Mouse (Mus musculus): ENCODE results near the gene Ccdc96. TPM values are rescaled to one million over a fixed set of nuclear protein-coding genes. Genes with fewer than 3 reads are reported as not detected.

The Ccdc96 gene
- polyA plus RNA-seq, 1 experiment, result 0.07 TPM

DNA sequence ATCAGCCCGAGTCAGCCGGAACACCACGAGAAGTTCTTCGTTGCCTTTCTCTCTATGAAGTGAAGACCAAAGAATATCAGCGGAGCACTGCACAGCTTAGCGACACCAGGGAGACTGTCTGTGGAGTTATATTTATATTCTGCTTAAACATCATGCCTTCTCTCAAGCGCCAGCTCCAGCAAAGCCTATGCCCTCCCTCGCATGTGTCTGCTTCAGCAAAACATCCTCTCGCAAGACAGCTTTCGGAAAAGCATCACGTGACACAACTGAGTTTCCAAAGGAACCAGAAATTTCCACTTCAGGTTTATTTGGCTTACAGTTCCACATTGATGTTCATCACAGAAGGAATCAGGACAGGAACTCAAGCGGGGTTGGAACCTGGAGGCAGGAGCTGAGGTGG, 36.5 kb upstream of the Ccdc96 start:
- Histone ChIP-seq H3K4me3 (ENCODE audit: control insufficient read depth, insufficient read depth, low read length) (no peak overlapping the region), H3K4me1 (replicated peaks; ENCODE audit: control insufficient read depth, insufficient read depth, low read length) (peaks cover 35% of the 10 kb centered on the region), H3K27ac (ENCODE audit: control insufficient read depth, insufficient read depth, low read length) (no peak overlapping the region), H3K27me3 (ENCODE audit: control insufficient read depth, insufficient read depth, low read length) (no peaks in the 10 kb centered on the region), H3K36me3 (ENCODE audit: control insufficient read depth, insufficient read depth, low read length) (no peaks in the 10 kb centered on the region)
- DNase-seq, result no peak
- no peak for TF ChIP-seq POLR2A (IDR thresholded peaks at IDR 0.05; ENCODE audit: control insufficient read depth, extremely low read depth, insufficient read depth, low read length, poor library complexity)
- TF ChIP-seq CTCF (IDR thresholded peaks at IDR 0.05; ENCODE audit: borderline replicate concordance, control insufficient read depth, extremely low read depth, insufficient read depth, low read length, poor library complexity), result no peak
- WGBS, result 97% methylated on average over 12 of the region's 12 CpGs

DNA sequence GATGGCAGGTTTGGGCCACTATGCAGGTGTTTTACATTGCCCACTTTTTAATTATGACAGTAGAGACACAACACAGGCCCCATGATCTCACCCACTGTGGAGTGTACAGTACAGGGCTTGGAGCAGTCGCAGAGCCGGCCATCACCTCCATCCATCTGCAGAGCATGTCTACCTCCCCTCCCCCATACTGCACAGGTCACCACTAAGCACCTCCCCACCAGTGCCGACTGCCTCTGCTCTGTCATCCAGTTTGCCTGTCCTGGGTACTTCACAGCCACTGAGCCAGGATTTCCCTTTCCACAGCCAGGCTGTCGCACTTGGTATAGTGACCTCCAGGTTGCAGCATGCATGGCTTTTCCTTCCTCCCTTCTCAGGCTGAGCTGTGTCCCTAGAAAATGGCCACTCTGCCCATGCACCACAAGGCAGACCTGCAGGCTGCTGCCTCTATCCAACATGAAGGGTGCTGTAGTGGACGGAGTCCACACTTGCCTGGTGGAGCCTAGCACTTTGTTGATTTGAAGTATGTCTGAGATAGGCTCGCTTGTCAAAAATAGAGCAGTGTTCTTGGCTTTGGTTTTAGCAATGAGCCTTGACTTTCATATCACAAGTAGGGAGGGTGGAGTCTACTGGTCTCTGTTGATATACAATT, 34.6 kb upstream of the Ccdc96 start:
- Histone ChIP-seq H3K36me3 (ENCODE audit: control insufficient read depth, insufficient read depth, low read length) (no peaks in the 10 kb centered on the region), H3K27ac (ENCODE audit: control insufficient read depth, insufficient read depth, low read length) (no peak overlapping the region), H3K4me1 (replicated peaks; ENCODE audit: control insufficient read depth, insufficient read depth, low read length) (peaks cover 28% of the 10 kb centered on the region), H3K27me3 (ENCODE audit: control insufficient read depth, insufficient read depth, low read length) (no peaks in the 10 kb centered on the region), H3K4me3 (ENCODE audit: control insufficient read depth, insufficient read depth, low read length) (no peak overlapping the region)
- DNase-seq, result no peak
- TF ChIP-seq POLR2A (IDR thresholded peaks at IDR 0.05; ENCODE audit: control insufficient read depth, extremely low read depth, insufficient read depth, low read length, poor library complexity) (no peak), CTCF (IDR thresholded peaks at IDR 0.05; ENCODE audit: borderline replicate concordance, control insufficient read depth, extremely low read depth, insufficient read depth, low read length, poor library complexity) (no peak)
- 88% methylated on average over 6 of the region's 6 CpGs for WGBS

DNA sequence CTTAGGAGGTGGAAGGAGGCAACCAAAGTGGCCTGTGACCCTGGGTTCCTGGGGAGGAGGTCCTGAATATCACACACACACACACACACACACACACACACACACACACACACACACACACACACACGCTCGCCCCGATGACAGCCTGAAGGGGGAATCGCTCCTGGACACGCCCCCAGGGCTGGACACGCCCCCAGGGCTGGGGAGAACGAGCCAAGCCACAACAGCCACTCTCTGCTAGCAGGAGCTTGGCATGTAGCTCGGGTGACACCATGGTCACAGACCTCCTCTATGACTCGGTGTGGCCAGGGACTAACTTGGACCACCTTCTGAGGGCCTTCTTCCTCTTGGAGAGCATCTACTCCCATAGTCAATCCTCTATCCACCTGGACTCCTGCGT, 33.3 kb upstream of the Ccdc96 start:
- Histone ChIP-seq H3K4me1 (replicated peaks; ENCODE audit: control insufficient read depth, insufficient read depth, low read length) (peaks cover 16% of the 10 kb centered on the region), H3K27me3 (ENCODE audit: control insufficient read depth, insufficient read depth, low read length) (no peaks in the 10 kb centered on the region), H3K36me3 (ENCODE audit: control insufficient read depth, insufficient read depth, low read length) (no peaks in the 10 kb centered on the region), H3K4me3 (ENCODE audit: control insufficient read depth, insufficient read depth, low read length) (no peak overlapping the region), H3K27ac (ENCODE audit: control insufficient read depth, insufficient read depth, low read length) (no peak overlapping the region)
- TF ChIP-seq CTCF (IDR thresholded peaks at IDR 0.05; ENCODE audit: borderline replicate concordance, control insufficient read depth, extremely low read depth, insufficient read depth, low read length, poor library complexity), result no peak
- no peak for TF ChIP-seq POLR2A (IDR thresholded peaks at IDR 0.05; ENCODE audit: control insufficient read depth, extremely low read depth, insufficient read depth, low read length, poor library complexity)
- no peak for DNase-seq
- 16% methylated on average over 9 of the region's 10 CpGs for WGBS

DNA sequence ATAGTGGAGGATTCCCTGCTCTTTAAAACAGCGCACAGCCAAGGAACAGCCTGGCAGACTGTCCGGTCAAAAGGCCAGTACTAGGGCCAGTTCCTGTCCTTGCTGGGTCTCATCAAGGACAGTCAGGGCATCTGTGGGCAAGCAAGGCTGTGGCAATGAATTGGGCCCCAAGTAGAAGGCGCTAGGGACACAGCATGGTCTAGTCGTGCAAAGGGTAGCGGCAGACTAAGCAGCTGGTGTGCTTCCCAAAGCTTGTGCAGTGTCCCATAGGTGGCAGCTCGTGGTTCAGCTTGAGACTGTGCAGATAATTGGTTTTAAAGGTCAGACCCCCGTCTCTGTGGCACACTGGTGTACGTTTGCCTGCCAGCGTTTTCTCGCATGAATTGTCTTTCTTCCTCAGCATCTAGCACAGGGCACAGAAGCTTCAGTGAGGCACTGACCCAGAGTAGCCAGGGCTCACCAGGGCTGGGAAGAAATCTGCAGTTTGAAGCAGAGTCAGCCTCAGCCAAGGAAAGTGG, 32.5 kb upstream of the Ccdc96 start:
- Histone ChIP-seq H3K27ac (ENCODE audit: control insufficient read depth, insufficient read depth, low read length) (no peak overlapping the region), H3K4me1 (replicated peaks; ENCODE audit: control insufficient read depth, insufficient read depth, low read length) (peaks cover 7% of the 10 kb centered on the region), H3K4me3 (ENCODE audit: control insufficient read depth, insufficient read depth, low read length) (no peak overlapping the region), H3K36me3 (ENCODE audit: control insufficient read depth, insufficient read depth, low read length) (no peaks in the 10 kb centered on the region), H3K27me3 (ENCODE audit: control insufficient read depth, insufficient read depth, low read length) (no peaks in the 10 kb centered on the region)
- TF ChIP-seq POLR2A (IDR thresholded peaks at IDR 0.05; ENCODE audit: control insufficient read depth, extremely low read depth, insufficient read depth, low read length, poor library complexity), result no peak
- no peak for TF ChIP-seq CTCF (IDR thresholded peaks at IDR 0.05; ENCODE audit: borderline replicate concordance, control insufficient read depth, extremely low read depth, insufficient read depth, low read length, poor library complexity)
- no peak for DNase-seq
- WGBS, result 82% methylated on average over 10 of the region's 10 CpGs

DNA sequence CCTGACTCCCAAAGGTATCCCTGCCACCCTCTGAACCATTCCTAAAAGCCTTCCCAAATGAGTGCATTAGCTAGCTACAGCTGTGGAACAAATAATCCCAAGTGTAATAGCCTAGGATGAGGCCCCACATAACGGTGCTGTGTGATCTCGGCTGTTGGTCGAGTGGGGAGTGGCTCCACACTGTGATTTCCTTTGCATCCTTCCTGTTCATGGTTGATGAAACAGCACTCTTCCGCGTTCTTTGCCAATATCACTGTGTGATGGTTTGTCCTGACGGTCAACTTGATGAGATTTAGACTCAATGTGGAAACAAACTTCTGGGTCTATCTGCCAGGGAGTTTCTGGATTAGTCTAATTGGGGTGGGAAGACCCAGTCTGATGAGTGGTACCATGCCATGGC, 31.6 kb upstream of the Ccdc96 start:
- Histone ChIP-seq H3K27me3 (ENCODE audit: control insufficient read depth, insufficient read depth, low read length) (no peaks in the 10 kb centered on the region), H3K27ac (ENCODE audit: control insufficient read depth, insufficient read depth, low read length) (no peak overlapping the region), H3K4me3 (ENCODE audit: control insufficient read depth, insufficient read depth, low read length) (no peak overlapping the region), H3K4me1 (replicated peaks; ENCODE audit: control insufficient read depth, insufficient read depth, low read length) (peaks cover 5% of the 10 kb centered on the region), H3K36me3 (ENCODE audit: control insufficient read depth, insufficient read depth, low read length) (no peaks in the 10 kb centered on the region)
- 54% methylated on average over 6 of the region's 6 CpGs for WGBS
- no peak for DNase-seq
- TF ChIP-seq POLR2A (IDR thresholded peaks at IDR 0.05; ENCODE audit: control insufficient read depth, extremely low read depth, insufficient read depth, low read length, poor library complexity), result no peak
- no peak for TF ChIP-seq CTCF (IDR thresholded peaks at IDR 0.05; ENCODE audit: borderline replicate concordance, control insufficient read depth, extremely low read depth, insufficient read depth, low read length, poor library complexity)

DNA sequence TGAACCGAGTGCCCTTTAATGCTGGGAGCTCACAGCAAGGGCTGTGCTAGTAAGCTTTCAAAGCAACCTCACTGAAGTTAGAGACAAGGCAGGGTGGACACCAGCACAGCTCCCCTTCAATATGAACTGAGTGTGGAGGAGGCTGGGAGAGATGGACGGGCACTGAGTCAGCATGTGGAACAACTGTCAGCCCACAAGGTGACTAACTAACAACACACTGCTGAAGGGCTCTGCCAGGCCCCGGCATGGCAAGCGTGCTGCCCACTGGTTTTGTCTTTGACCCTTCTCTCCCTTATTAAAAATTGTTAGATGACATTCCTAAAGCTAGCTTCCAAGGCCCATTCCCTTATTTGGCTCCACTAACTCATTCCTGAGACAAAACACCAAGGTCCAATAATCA, 26.7 kb upstream of the Ccdc96 start:
- no peak for DNase-seq
- H3K4me1 ChIP-seq (replicated peaks; ENCODE audit: control insufficient read depth, insufficient read depth, low read length), result no peaks in the 10 kb centered on the region
- no peaks in the 10 kb centered on the region for H3K27me3 ChIP-seq (ENCODE audit: control insufficient read depth, insufficient read depth, low read length)
- no peaks in the 10 kb centered on the region for H3K36me3 ChIP-seq (ENCODE audit: control insufficient read depth, insufficient read depth, low read length)
- WGBS, result 77% methylated on average over 4 of the region's 4 CpGs
- H3K4me3 ChIP-seq (ENCODE audit: control insufficient read depth, insufficient read depth, low read length), result no peak overlapping the region
- TF ChIP-seq POLR2A (IDR thresholded peaks at IDR 0.05; ENCODE audit: control insufficient read depth, extremely low read depth, insufficient read depth, low read length, poor library complexity) (no peak), CTCF (IDR thresholded peaks at IDR 0.05; ENCODE audit: borderline replicate concordance, control insufficient read depth, extremely low read depth, insufficient read depth, low read length, poor library complexity) (no peak)
- no peak overlapping the region for H3K27ac ChIP-seq (ENCODE audit: control insufficient read depth, insufficient read depth, low read length)

Measured in thymus, adult 2 months (tissue).